Mouse (Mus musculus): ENCODE data around the gene Fbrs. TPM values are rescaled to one million over a fixed set of nuclear protein-coding genes. Genes with fewer than 3 reads are reported as not detected.
"Not testable (repeated sequence)": the region's sequence is repeated elsewhere in the genome, so short reads cannot be mapped to it uniquely, and the experiment has no call there.

Fbrs gene
- polyA plus RNA-seq, 1 experiment from 2014 or later: 18.5 TPM

DNA sequence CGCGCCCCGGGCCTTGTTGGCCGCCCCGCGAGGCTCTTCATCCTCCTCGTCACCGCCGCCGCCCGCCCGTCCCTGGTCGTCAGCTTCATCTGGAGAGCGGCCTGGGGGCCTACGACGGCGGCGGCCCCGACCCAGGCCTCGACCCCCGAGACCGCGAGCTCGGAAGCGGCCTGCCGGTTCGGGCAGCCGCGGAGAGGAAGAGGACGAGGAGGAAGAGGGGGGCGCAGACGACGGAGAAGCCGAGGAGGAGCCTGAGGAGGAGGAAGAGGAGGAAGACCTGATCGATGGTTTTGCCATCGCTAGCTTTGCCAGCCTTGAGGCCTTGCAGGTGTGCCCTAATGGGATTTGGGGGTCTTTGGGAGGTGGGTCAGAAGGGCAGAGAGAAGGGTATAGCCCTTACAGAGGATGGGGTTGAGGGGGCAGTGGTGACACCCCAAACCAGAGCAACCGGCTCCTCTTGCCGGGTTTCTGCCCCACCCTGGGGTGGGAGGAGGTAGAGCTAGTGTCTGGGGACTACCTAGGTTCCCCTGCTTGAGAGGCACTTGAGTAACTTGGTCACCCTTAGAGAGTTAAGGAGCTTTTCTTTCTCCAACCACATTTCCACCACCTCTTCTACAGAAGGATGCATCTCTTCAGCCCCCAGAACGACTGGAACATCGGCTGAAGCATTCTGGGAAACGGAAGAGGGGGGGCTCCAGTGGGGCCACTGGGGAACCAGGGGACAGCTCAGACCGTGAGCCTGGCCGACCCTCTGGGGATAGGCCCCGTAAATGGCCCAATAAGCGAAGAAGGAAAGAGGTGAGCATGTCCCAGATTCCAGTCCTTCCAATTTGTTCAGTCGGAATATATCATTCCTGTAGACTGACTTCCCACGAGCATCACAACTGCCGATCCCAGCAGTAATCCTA is 573 bp downstream of the Fbrs start:
- Histone ChIP-seq H3K4me1 (ENCODE audit: control insufficient read depth, insufficient read depth, low read length) (peaks cover 19% of the 10 kb centered on the region), H3K4me3 (ENCODE audit: low read depth, low read length) (peak overlapping the region; percentile 95), H3K27me3 (ENCODE audit: control insufficient read depth, insufficient read depth, low read length) (no peaks in the 10 kb centered on the region), H3K27ac (ENCODE audit: low read length) (peak overlapping the region; percentile 92), H3K36me3 (ENCODE audit: control insufficient read depth, insufficient read depth, low read length) (peaks cover 44% of the 10 kb centered on the region), H3K9ac (replicated peaks; ENCODE audit: low read depth, low read length) (peak overlapping the region; percentile 85), H3K4me2 (replicated peaks; ENCODE audit: low read depth, low read length) (peak overlapping the region; percentile 98), H3K9me3 (ENCODE audit: control insufficient read depth, low read depth, low read length) (no peaks in the 10 kb centered on the region)
- no peak for ATAC-seq (ENCODE audit: insufficient number of reproducible peaks, insufficient read depth, low FRiP score, low read depth)
- WGBS: 5% methylated on average over 47 of the region's 48 CpGs

DNA sequence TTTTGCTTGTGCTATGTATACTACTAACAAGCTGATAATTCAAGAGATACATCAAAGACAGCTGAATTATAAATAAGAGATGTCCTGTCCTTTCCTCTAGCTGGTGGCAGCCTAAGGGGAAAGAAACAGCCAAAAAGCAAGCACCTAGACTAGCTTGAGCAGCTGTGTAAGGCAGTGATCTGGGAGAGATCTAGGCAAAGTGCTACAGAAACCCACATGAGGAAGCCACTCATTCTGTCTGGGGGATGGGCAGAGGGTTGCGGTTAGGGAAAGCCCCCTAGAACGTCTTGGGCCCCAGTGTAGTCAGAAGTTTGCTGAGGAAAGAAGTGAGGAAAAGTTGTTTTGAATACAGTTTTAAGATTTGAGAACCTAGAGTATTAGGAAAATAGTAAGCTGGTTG is 1.3 kb downstream of the Fbrs start:
- Histone ChIP-seq H3K4me3 (ENCODE audit: low read depth, low read length) (peak overlapping the region; percentile 95), H3K4me1 (ENCODE audit: control insufficient read depth, insufficient read depth, low read length) (peaks cover 19% of the 10 kb centered on the region), H3K27me3 (ENCODE audit: control insufficient read depth, insufficient read depth, low read length) (no peaks in the 10 kb centered on the region), H3K27ac (ENCODE audit: low read length) (peak overlapping the region; percentile 11; the same call in 1 of the 2 replicates), H3K36me3 (ENCODE audit: control insufficient read depth, insufficient read depth, low read length) (peaks cover 44% of the 10 kb centered on the region), H3K9ac (replicated peaks; ENCODE audit: low read depth, low read length) (peak overlapping the region; percentile 85), H3K4me2 (replicated peaks; ENCODE audit: low read depth, low read length) (peak overlapping the region; percentile 98), H3K9me3 (ENCODE audit: control insufficient read depth, low read depth, low read length) (no peaks in the 10 kb centered on the region)
- 60% methylated on average over 2 of the region's 2 CpGs for WGBS
- no peak for ATAC-seq (ENCODE audit: insufficient number of reproducible peaks, insufficient read depth, low FRiP score, low read depth)

DNA sequence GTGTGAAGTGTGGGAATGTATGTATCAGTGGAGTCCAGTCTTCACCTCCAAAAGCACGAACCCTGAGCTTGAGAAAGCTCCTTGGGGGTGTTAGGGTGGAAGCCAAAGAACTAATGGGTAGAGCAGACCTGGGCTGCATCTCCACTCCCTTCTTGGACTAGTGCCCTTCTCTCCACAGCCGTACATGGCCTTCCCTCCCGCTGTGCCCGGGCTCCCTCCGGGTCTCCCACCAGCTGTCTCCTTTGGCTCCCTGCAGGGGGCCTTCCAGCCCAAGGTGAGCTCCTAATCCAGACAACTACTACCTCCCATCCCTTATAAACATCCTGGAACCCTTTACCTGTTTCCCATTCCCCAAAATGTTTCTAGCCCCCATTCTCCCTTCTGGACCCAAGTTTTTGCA is 6.4 kb downstream of the Fbrs start:
- no peaks in the 10 kb centered on the region for H3K9me3 ChIP-seq (ENCODE audit: control insufficient read depth, low read depth, low read length)
- H3K4me2 ChIP-seq (replicated peaks; ENCODE audit: low read depth, low read length): no peak overlapping the region
- ATAC-seq (ENCODE audit: insufficient number of reproducible peaks, insufficient read depth, low FRiP score, low read depth): no peak
- H3K27ac ChIP-seq (ENCODE audit: low read length): no peak overlapping the region
- H3K27me3 ChIP-seq (ENCODE audit: control insufficient read depth, insufficient read depth, low read length): no peaks in the 10 kb centered on the region
- H3K4me3 ChIP-seq (ENCODE audit: low read depth, low read length): no peak overlapping the region
- H3K4me1 ChIP-seq (ENCODE audit: control insufficient read depth, insufficient read depth, low read length): peaks cover 5% of the 10 kb centered on the region
- H3K9ac ChIP-seq (replicated peaks; ENCODE audit: low read depth, low read length): no peak overlapping the region
- WGBS: 87% methylated on average over 5 of the region's 5 CpGs
- H3K36me3 ChIP-seq (ENCODE audit: control insufficient read depth, insufficient read depth, low read length): peaks cover 83% of the 10 kb centered on the region

DNA sequence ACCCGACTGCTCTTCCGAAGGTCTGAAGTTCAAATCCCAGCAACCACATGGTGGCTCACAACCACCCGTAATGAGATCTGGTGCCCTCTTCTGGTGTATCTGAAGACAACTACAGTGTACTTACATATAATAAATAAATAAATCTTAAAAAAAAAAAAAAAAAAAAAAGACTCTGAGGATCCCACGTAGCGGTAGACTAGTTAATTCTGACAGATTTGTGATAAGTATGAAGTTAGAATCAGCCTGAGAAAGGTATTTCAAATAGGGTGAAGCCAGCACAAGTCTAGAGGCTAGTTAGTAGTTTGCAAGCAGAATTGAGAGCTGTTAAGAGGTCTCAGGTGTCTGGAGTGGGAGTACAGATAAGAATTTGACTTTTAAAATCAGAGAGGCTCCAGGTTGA is 9.4 kb downstream of the Fbrs start:
- peaks cover 78% of the 10 kb centered on the region for H3K36me3 ChIP-seq (ENCODE audit: control insufficient read depth, insufficient read depth, low read length)
- 80% methylated on average over 4 of the region's 5 CpGs for WGBS
- H3K4me1 ChIP-seq (ENCODE audit: control insufficient read depth, insufficient read depth, low read length); H3K4me3 ChIP-seq (ENCODE audit: low read depth, low read length); ATAC-seq (ENCODE audit: insufficient number of reproducible peaks, insufficient read depth, low FRiP score, low read depth); H3K9me3 ChIP-seq (ENCODE audit: control insufficient read depth, low read depth, low read length); H3K27ac ChIP-seq (ENCODE audit: low read length); H3K9ac ChIP-seq (replicated peaks; ENCODE audit: low read depth, low read length); H3K27me3 ChIP-seq (ENCODE audit: control insufficient read depth, insufficient read depth, low read length); H3K4me2 ChIP-seq (replicated peaks; ENCODE audit: low read depth, low read length): not testable (repeated sequence)

DNA sequence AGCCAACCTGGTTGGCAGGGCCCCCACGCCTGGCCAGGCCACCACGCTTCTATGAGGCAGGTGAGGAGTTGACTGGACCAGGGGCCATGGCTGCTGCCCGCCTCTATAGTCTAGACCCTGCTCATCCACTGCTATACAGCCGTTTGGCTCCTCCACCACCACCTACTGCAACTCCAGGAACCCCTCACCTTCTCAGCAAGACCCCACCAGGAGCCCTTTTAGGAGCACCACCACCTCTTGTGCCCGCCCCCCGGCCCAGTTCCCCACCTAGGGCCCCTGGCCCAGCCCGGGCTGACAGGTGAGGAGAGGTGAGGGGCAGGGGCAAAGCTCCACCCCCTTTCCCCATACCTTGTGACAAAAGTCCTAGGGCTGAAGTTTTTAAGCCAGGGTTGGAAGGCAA is 11.0 kb downstream of the Fbrs start:
- H3K9ac ChIP-seq (replicated peaks; ENCODE audit: low read depth, low read length): no peak overlapping the region
- H3K27ac ChIP-seq (ENCODE audit: low read length): no peak overlapping the region
- no peaks in the 10 kb centered on the region for H3K4me1 ChIP-seq (ENCODE audit: control insufficient read depth, insufficient read depth, low read length)
- 94% methylated on average over 7 of the region's 7 CpGs for WGBS
- no peak for ATAC-seq (ENCODE audit: insufficient number of reproducible peaks, insufficient read depth, low FRiP score, low read depth)
- peaks cover 68% of the 10 kb centered on the region for H3K36me3 ChIP-seq (ENCODE audit: control insufficient read depth, insufficient read depth, low read length)
- no peaks in the 10 kb centered on the region for H3K27me3 ChIP-seq (ENCODE audit: control insufficient read depth, insufficient read depth, low read length)
- H3K4me3 ChIP-seq (ENCODE audit: low read depth, low read length): no peak overlapping the region
- no peak overlapping the region for H3K4me2 ChIP-seq (replicated peaks; ENCODE audit: low read depth, low read length)
- H3K9me3 ChIP-seq (ENCODE audit: control insufficient read depth, low read depth, low read length): no peaks in the 10 kb centered on the region

GRCm38 (mm10) chr7:127491846-127492245 is 12.8 kb downstream of the Fbrs start:
- Histone ChIP-seq H3K9me3 (ENCODE audit: control insufficient read depth, low read depth, low read length) (no peaks in the 10 kb centered on the region), H3K4me2 (replicated peaks; ENCODE audit: low read depth, low read length) (no peak overlapping the region), H3K4me3 (ENCODE audit: low read depth, low read length) (no peak overlapping the region), H3K36me3 (ENCODE audit: control insufficient read depth, insufficient read depth, low read length) (peaks cover 50% of the 10 kb centered on the region), H3K27me3 (ENCODE audit: control insufficient read depth, insufficient read depth, low read length) (no peaks in the 10 kb centered on the region), H3K27ac (ENCODE audit: low read length) (no peak overlapping the region), H3K9ac (replicated peaks; ENCODE audit: low read depth, low read length) (no peak overlapping the region), H3K4me1 (ENCODE audit: control insufficient read depth, insufficient read depth, low read length) (no peaks in the 10 kb centered on the region)
- WGBS: 68% methylated on average over 3 of the region's 3 CpGs
- no peak for ATAC-seq (ENCODE audit: insufficient number of reproducible peaks, insufficient read depth, low FRiP score, low read depth)

GRCm38 (mm10) chr7:127494648-127495047 is 15.6 kb downstream of the Fbrs start:
- Histone ChIP-seq H3K4me2 (replicated peaks; ENCODE audit: low read depth, low read length) (no peak overlapping the region), H3K27ac (ENCODE audit: low read length) (no peak overlapping the region), H3K4me1 (ENCODE audit: control insufficient read depth, insufficient read depth, low read length) (no peaks in the 10 kb centered on the region), H3K36me3 (ENCODE audit: control insufficient read depth, insufficient read depth, low read length) (peaks cover 25% of the 10 kb centered on the region), H3K9ac (replicated peaks; ENCODE audit: low read depth, low read length) (no peak overlapping the region), H3K4me3 (ENCODE audit: low read depth, low read length) (no peak overlapping the region), H3K9me3 (ENCODE audit: control insufficient read depth, low read depth, low read length) (no peaks in the 10 kb centered on the region), H3K27me3 (ENCODE audit: control insufficient read depth, insufficient read depth, low read length) (no peaks in the 10 kb centered on the region)
- no peak for ATAC-seq (ENCODE audit: insufficient number of reproducible peaks, insufficient read depth, low FRiP score, low read depth)

DNA sequence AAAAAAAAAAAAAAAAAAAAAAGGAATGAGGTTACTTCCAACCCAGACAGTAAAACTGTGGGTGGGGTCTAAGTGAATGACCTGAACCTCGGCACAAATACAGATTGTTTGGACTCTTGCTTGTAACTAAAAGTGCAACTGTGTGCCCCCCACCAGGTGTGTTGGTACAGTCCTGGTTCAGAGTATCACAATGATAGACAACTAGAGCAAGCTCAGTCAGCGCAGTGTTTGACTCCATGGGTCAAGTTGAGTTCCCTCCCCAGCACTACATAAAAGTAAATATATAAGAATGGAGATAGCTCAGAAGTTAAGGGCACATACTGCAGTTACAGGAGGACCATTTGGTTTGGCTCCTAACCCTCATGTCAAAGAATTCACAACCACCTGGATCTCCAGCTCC is 18.4 kb downstream of the Fbrs start:
- no peaks in the 10 kb centered on the region for H3K4me1 ChIP-seq (ENCODE audit: control insufficient read depth, insufficient read depth, low read length)
- no peak for ATAC-seq (ENCODE audit: insufficient number of reproducible peaks, insufficient read depth, low FRiP score, low read depth)
- H3K4me2 ChIP-seq (replicated peaks; ENCODE audit: low read depth, low read length): no peak overlapping the region
- no peaks in the 10 kb centered on the region for H3K9me3 ChIP-seq (ENCODE audit: control insufficient read depth, low read depth, low read length)
- 70% methylated on average over 2 of the region's 2 CpGs for WGBS
- H3K36me3 ChIP-seq (ENCODE audit: control insufficient read depth, insufficient read depth, low read length): no peaks in the 10 kb centered on the region; the same call in 1 of the 2 replicates
- no peak overlapping the region for H3K9ac ChIP-seq (replicated peaks; ENCODE audit: low read depth, low read length)
- H3K4me3 ChIP-seq (ENCODE audit: low read depth, low read length): no peak overlapping the region
- H3K27me3 ChIP-seq (ENCODE audit: control insufficient read depth, insufficient read depth, low read length): no peaks in the 10 kb centered on the region
- H3K27ac ChIP-seq (ENCODE audit: low read length): no peak overlapping the region

DNA sequence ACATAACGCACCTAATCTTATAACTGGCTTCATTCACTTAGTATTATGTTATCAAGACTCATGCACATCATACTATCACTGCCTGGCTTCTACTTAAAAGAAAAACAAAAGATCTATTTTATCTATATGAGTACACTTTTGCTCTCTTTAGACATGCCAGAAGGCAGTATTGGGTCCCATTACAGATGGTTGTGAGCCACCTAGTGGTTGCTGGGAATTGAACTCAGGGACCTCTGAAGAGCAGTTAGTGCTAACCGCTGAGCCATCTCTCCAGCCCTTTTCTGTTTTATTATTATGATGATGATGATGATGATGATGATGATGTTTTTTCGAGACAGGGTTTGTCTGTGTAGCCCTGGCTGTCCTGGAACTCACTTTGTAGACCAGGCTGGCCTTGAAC is 19.4 kb downstream of the Fbrs start:
- no peak for ATAC-seq (ENCODE audit: insufficient number of reproducible peaks, insufficient read depth, low FRiP score, low read depth)

More for the DNA sequence above, 19.4 kb downstream of the Fbrs start:
- Histone ChIP-seq H3K4me2 (replicated peaks; ENCODE audit: low read depth, low read length) (no peak overlapping the region), H3K9ac (replicated peaks; ENCODE audit: low read depth, low read length) (no peak overlapping the region), H3K9me3 (ENCODE audit: control insufficient read depth, low read depth, low read length) (no peaks in the 10 kb centered on the region), H3K36me3 (ENCODE audit: control insufficient read depth, insufficient read depth, low read length) (no peaks in the 10 kb centered on the region), H3K27me3 (ENCODE audit: control insufficient read depth, insufficient read depth, low read length) (no peaks in the 10 kb centered on the region), H3K4me1 (ENCODE audit: control insufficient read depth, insufficient read depth, low read length) (no peaks in the 10 kb centered on the region), H3K27ac (ENCODE audit: low read length) (no peak overlapping the region), H3K4me3 (ENCODE audit: low read depth, low read length) (no peak overlapping the region)
- 48% methylated on average over 3 of the region's 3 CpGs for WGBS
